Mouse (Mus musculus): ENCODE data around the gene Prl3d1. TPM values are rescaled to one million over a fixed set of nuclear protein-coding genes. Genes with fewer than 3 reads are reported as not detected.
"Not testable (repeated sequence)": the region's sequence is repeated elsewhere in the genome, so short reads cannot be mapped to it uniquely, and the experiment has no call there.

Prl3d1 gene
- not detected in 2 replicates for polyA plus RNA-seq (2016; fragmentation: Nextera tagmentation; extraction: Ambion mirVana)

DNA sequence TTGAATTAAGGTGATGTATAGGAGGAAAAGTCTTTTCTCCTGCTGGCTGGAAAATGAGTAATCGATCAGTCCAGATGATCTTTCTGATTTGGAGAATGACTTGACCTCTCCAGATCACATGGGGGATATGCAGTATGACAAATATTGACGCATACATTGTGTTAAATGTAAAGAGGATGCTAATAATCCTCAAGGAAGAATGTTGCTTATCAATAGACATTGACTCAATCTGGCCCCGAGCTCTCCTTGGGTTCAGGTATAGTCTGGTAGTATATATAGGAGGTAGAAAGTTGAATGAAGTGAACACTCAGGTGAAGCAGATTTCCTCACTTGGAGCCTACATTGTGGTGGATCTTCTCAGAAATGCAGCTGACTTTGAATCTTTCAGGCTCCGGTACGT, at the start of gene Prl3d1:
Gene Prl3d1, plus strand, starts transcription at position 301 of the 400 bp plus-strand sequence.
- not testable (repeated sequence) for ATAC-seq (ENCODE audit: low FRiP score, low read depth); H3K27ac ChIP-seq (replicated peaks); H3K9me3 ChIP-seq; H3K27me3 ChIP-seq; H3K4me3 ChIP-seq; H3K4me1 ChIP-seq; H3K4me2 ChIP-seq (replicated peaks); H3K36me3 ChIP-seq; H3K9ac ChIP-seq (replicated peaks)
- 93% methylated on average over 5 of the region's 5 CpGs for WGBS

DNA sequence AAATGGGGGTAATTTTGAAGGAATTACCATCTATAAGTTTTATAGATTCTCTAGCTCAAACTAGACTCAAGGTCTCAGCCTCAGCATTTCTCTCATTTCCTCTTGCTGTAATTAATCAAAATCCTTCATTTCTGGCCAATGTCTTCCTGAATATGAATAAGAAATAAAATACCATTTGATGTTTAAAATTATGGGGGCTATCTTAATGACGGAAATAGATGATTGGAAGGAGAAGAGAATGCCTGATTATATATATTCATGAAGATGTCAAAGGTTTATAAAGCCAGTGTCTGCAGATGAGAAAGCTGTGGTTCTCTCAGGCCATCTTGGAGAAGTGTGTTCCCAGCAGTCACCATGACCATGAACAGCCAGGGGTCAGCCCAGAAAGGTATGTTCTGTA, 36.7 kb upstream of the Prl3d1 start, which contains the start of gene Prl:
Gene Prl, plus strand, starts transcription at position 301 of the 400 bp plus-strand sequence.
- no peak within 1 kb of the TSS for H3K27ac ChIP-seq (replicated peaks)
- no peaks in the 10 kb centered on the region for H3K27me3 ChIP-seq
- H3K9ac ChIP-seq (replicated peaks) = no peak within 1 kb of the TSS
- no peak within 1 kb of the TSS for H3K4me2 ChIP-seq (replicated peaks)
- H3K4me3 ChIP-seq = no peak within 1 kb of the TSS
- no peaks in the 10 kb centered on the region for H3K4me1 ChIP-seq
- 89% methylated on average over 1 of the region's 1 CpGs for WGBS
- H3K36me3 ChIP-seq = no peaks in the 10 kb centered on the region
- no peak for ATAC-seq (ENCODE audit: low FRiP score, low read depth)
- no peaks in the 10 kb centered on the region for H3K9me3 ChIP-seq

DNA sequence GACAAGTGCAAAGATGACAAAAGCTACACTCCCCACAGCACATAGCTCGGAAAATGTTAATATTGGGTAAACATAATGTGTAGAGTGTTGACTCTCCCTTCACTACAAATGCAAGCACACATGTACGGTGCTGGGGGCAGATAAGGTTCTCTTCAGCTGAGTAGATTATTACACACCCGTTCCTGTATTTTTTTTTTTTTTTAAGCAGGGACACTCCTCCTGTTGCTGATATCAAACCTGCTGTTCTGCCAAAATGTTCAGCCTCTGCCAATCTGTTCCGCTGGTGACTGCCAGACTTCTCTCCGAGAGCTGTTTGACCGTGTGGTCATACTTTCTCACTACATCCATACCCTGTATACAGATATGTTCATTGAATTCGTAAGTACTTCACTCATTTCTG, 34.8 kb upstream of the Prl3d1 start:
- H3K9ac ChIP-seq (replicated peaks) = no peak overlapping the region
- no peak for ATAC-seq (ENCODE audit: low FRiP score, low read depth)
- 84% methylated on average over 7 of the region's 7 CpGs for WGBS
- no peak overlapping the region for H3K27ac ChIP-seq (replicated peaks)
- no peaks in the 10 kb centered on the region for H3K4me1 ChIP-seq
- H3K4me3 ChIP-seq = no peak overlapping the region
- no peaks in the 10 kb centered on the region for H3K9me3 ChIP-seq
- H3K36me3 ChIP-seq = no peaks in the 10 kb centered on the region
- H3K27me3 ChIP-seq = no peaks in the 10 kb centered on the region
- no peak overlapping the region for H3K4me2 ChIP-seq (replicated peaks)

DNA sequence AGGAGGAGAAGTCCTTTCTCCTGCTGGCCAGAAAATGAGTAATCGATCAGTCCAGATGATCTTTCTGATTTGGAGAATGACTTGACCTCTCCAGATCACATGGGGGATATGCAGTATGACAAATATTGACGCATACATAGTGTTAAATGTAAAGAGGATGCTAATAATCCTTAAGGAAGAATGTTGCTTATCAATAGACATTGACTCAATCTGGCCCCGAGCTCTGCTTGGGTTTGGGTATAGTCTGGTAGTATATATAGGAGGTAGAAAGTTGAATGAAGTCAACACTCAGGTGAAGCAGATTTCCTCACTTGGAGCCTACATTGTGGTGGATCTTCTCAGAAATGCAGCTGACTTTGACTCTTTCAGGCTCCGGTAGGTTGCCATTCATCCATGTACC, 27.4 kb downstream of the Prl3d1 start, which contains the start of gene Prl3d2:
Gene Prl3d2, plus strand, starts transcription at position 301 of the 400 bp plus-strand sequence.
- not testable (repeated sequence) for H3K4me2 ChIP-seq (replicated peaks); H3K9ac ChIP-seq (replicated peaks); H3K36me3 ChIP-seq; H3K9me3 ChIP-seq; H3K27me3 ChIP-seq; H3K4me3 ChIP-seq; H3K4me1 ChIP-seq; ATAC-seq (ENCODE audit: low FRiP score, low read depth); H3K27ac ChIP-seq (replicated peaks)
- 96% methylated on average over 4 of the region's 4 CpGs for WGBS

DNA sequence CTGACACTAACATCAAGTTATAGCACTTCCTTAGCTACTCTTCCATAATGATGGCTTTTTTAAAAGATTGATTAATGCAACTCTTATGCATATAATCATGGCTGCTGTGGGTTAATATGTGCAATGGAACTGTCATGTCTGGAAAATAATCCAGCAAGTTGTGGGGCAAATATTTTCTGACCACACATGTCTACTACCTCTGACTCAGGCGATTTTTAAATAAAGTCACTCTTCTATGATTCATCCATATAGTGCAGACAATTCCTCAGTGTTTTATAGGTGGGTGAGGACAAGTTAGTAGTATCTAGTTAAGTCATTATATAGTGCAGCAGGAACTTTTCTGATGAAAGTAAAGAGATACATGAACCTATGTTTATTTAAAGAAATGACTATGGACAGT, 54.3 kb downstream of the Prl3d1 start:
- Histone ChIP-seq H3K4me2 (replicated peaks) (no peak overlapping the region), H3K9me3 (no peaks in the 10 kb centered on the region), H3K9ac (replicated peaks) (no peak overlapping the region), H3K36me3 (no peaks in the 10 kb centered on the region), H3K27ac (replicated peaks) (no peak overlapping the region), H3K4me1 (no peaks in the 10 kb centered on the region), H3K4me3 (no peak overlapping the region), H3K27me3 (no peaks in the 10 kb centered on the region)
- no peak for ATAC-seq (ENCODE audit: low FRiP score, low read depth)
- WGBS = 66% methylated on average over 1 of the region's 1 CpGs

Other genes starting within 250 kb of the Prl3d1 start
- gene Prl, start 36.6 kb upstream of the Prl3d1 start, polyA plus RNA-seq (2016; fragmentation: Nextera tagmentation; extraction: Ambion mirVana) = not detected in 2 replicates
- not detected in 2 replicates for gene Prl3d2, start 27.5 kb downstream of the Prl3d1 start, polyA plus RNA-seq (2016; fragmentation: Nextera tagmentation; extraction: Ambion mirVana)
- not detected in 2 replicates for gene Prl3d3, start 62.6 kb downstream of the Prl3d1 start, polyA plus RNA-seq (2016; fragmentation: Nextera tagmentation; extraction: Ambion mirVana)
- gene Prl3c1, start 102.5 kb downstream of the Prl3d1 start, polyA plus RNA-seq (2016; fragmentation: Nextera tagmentation; extraction: Ambion mirVana) = not detected in 2 replicates
- 0.59 TPM in 1 of 2 replicates, not detected in the other for gene Prl3b1, start 147.7 kb downstream of the Prl3d1 start, polyA plus RNA-seq (2016; fragmentation: Nextera tagmentation; extraction: Ambion mirVana)
- not detected in 2 replicates for gene Prl3a1, start 165.2 kb downstream of the Prl3d1 start, polyA plus RNA-seq (2016; fragmentation: Nextera tagmentation; extraction: Ambion mirVana)
- gene Prl6a1, start 218.4 kb downstream of the Prl3d1 start, polyA plus RNA-seq (2016; fragmentation: Nextera tagmentation; extraction: Ambion mirVana) = not detected in 2 replicates